Mouse (Mus musculus) heart, adult 18-20 months (tissue): ENCODE results near the gene Thop1. TPM values are rescaled to one million over a fixed set of nuclear protein-coding genes. Genes with fewer than 3 reads are reported as not detected.
"Not testable (repeated sequence)": the region's sequence is repeated elsewhere in the genome, so short reads cannot be mapped to it uniquely, and the experiment has no call there.

Source experiments
- DNase-seq, 2 experiments: peaks; one replicate each; pipeline ENCODE4 v3.0.0; 2021 to 2022; ENCODE audit warnings: mixed read lengths in 1 of 2
- total RNA-seq, 2 experiments: library from RNA; stranded (reverse); gene quantifications; 2 replicates each; pipeline ENCODE4 v1.2.3; 2021

Gene Thop1
- total RNA-seq, 2 experiments from 2014 or later: 12.8 to 14.8 TPM

- DNase-seq: peak; percentile 39 to 43
Observed at GRCm38 (mm10) chr10:81057406-81058130, 12.3 kb upstream of the Thop1 start.

GRCm38 (mm10) chr10:81058896-81059295 lies 10.9 kb upstream of the Thop1 start:
- no peak for DNase-seq

- DNase-seq: peak; percentile 99 to 100
Observed at GRCm38 (mm10) chr10:81059603-81060543, 10.0 kb upstream of the Thop1 start, which contains the start of gene Sgta. Sgta (minus strand) TSS chr10:81060181.

- DNase-seq: no peak
Observed at GRCm38 (mm10) chr10:81062710-81063109, 7.1 kb upstream of the Thop1 start.

GRCm38 (mm10) chr10:81064519-81064918 lies 5.3 kb upstream of the Thop1 start:
- not testable (repeated sequence) for DNase-seq

- no peak for DNase-seq
Observed at GRCm38 (mm10) chr10:81068706-81069105, 1.1 kb upstream of the Thop1 start.

GRCm38 (mm10) chr10:81072290-81072689 lies 2.5 kb downstream of the Thop1 start:
- DNase-seq: no peak

GRCm38 (mm10) chr10:81073464-81073863 lies 3.6 kb downstream of the Thop1 start:
- DNase-seq: no peak

GRCm38 (mm10) chr10:81075734-81076133 lies 5.9 kb downstream of the Thop1 start:
- DNase-seq: no peak

GRCm38 (mm10) chr10:81076356-81076755 lies 6.5 kb downstream of the Thop1 start:
- DNase-seq: no peak

- DNase-seq: no peak
Observed at GRCm38 (mm10) chr10:81077916-81078315, 8.1 kb downstream of the Thop1 start.

GRCm38 (mm10) chr10:81080008-81080655 lies 10.3 kb downstream of the Thop1 start:
- DNase-seq: no peak

- DNase-seq: peak; percentile 64 to 85
Observed at GRCm38 (mm10) chr10:81082168-81082960, 12.5 kb downstream of the Thop1 start.

- peak in 1 of 2 experiments; percentile 22 for DNase-seq
Observed at GRCm38 (mm10) chr10:81087021-81087420, 17.2 kb downstream of the Thop1 start.

GRCm38 (mm10) chr10:81089216-81089615 lies 19.4 kb downstream of the Thop1 start:
- DNase-seq: no peak

- DNase-seq: no peak
Observed at GRCm38 (mm10) chr10:81090621-81091020, 20.8 kb downstream of the Thop1 start.

GRCm38 (mm10) chr10:81092465-81093250 lies 22.8 kb downstream of the Thop1 start:
- DNase-seq: peak; percentile 22 to 37

GRCm38 (mm10) chr10:81094931-81095678 lies 25.3 kb downstream of the Thop1 start:
- no peak for DNase-seq

GRCm38 (mm10) chr10:81105565-81106112 lies 35.8 kb downstream of the Thop1 start, which contains the start of gene Map2k2:
Map2k2 (plus strand) TSS chr10:81105915.
- peak; percentile 98 for DNase-seq
